Mouse (Mus musculus) c-Kit-positive CD71-negative TER-119-negative erythroid progenitor cells, embryonic 14.5 days (primary cell): ENCODE data around the gene Gm21996.
"Not testable (repeated sequence)": the region's sequence is repeated elsewhere in the genome, so short reads cannot be mapped to it uniquely, and the experiment has no call there.

Experiments
- DNase-seq: peaks from one replicate; pipeline ENCODE4 v3.0.0-alpha.2; 2013; ENCODE audit warnings: low read depth

The Gm21996 gene

GRCm38 (mm10) chrY:89745432-89745831 lies at the start of gene Gm21996:
Gene Gm21996, minus strand, starts transcription at chrY:89745532.
- DNase-seq, result not testable (repeated sequence)
